In the genomic region with DNA sequence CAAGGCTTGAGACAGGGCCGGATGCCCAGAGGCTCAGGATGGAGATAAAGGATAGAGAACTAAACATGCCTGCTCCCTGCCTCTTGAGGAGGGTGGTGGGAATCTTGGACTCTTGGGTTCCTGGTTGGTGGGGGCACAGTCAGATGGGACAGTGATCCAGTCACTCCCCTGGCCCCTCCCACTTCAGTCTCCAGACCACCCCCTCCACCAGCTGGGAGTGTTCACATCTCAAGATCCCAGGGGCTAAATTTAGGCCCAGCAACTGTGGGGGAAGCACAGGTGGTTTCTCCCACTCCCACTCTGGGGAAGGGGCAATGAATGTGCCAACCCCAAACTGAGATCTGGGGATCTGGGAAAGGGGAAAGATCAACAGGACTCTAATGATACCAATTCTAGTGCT, we compare ENCODE assay signal across 11 mouse cellular contexts. TPM values are rescaled to one million over a fixed set of nuclear protein-coding genes. Genes with fewer than 3 reads are reported as not detected.
A peak's percentile ranks its signal among the peaks of the same experiment; 100 is the strongest.
DNase-seq lines count a peak whose midpoint lies in the region; ATAC-seq and TF ChIP-seq lines count a peak whose summit lies in the region.
"Had no signal": no experiment of that assay in that cellular context is flagged by ENCODE, and none has a peak within 500 bp of the region (broad histone marks: within the 10 kb centered on the region; RNA-seq: fewer than 3 reads in every experiment).

No protein-coding gene starts in this region.

- no peak for TF ChIP-seq CTCF in lung, postnatal 0 days (IDR thresholded peaks at IDR 0.05)

- H3K27me3 ChIP-seq in kidney, embryonic 14.5 days (ENCODE audit: control insufficient read depth, insufficient read depth, low read length): peaks cover 25% of the 10 kb centered on the region
- peaks cover 23% of the 10 kb centered on the region for H3K27me3 ChIP-seq in embryonic facial prominence, embryonic 11.5 days (ENCODE audit: control insufficient read depth, insufficient read depth, low read length)
- H3K27me3 ChIP-seq in intestine, embryonic 16.5 days (replicated peaks; ENCODE audit: control insufficient read depth, insufficient read depth, low read length): peaks cover 4% of the 10 kb centered on the region; the same call in 1 of the 2 replicates
- H3K27me3 ChIP-seq in lung, postnatal 0 days (replicated peaks; ENCODE audit: insufficient read depth, low read length): no peaks in the 10 kb centered on the region; the same call in 1 of the 2 replicates

- H3K27ac ChIP-seq in kidney, embryonic 14.5 days (ENCODE audit: low read depth, low read length): 0 out of 2 replicates have a peak overlapping the region, but pooled peaks have one; percentile 18
- 0 out of 2 replicates have a peak overlapping the region, but pooled peaks have one; percentile 8 for H3K27ac ChIP-seq in embryonic facial prominence, embryonic 11.5 days (replicated peaks; ENCODE audit: low read depth, low read length)
- H3K27ac ChIP-seq in intestine, embryonic 16.5 days (ENCODE audit: low read length): peak overlapping the region; percentile 96
- peak overlapping the region; percentile 97 for H3K27ac ChIP-seq in lung, postnatal 0 days (ENCODE audit: low read length)

- no peak for ATAC-seq in kidney, embryonic 14.5 days (ENCODE audit: low FRiP score, low TSS enrichment)
- ATAC-seq in embryonic facial prominence, embryonic 11.5 days (replicated peaks; ENCODE audit: insufficient number of reproducible peaks, low FRiP score, low TSS enrichment, low read depth): no peak
- ATAC-seq in intestine, embryonic 16.5 days: peak; percentile 14
- no peak for ATAC-seq in lung, postnatal 0 days

- WGBS in kidney, embryonic 14.5 days: 30% methylated on average over 1 of the region's 1 CpGs
- 23% methylated on average over 1 of the region's 1 CpGs for WGBS in embryonic facial prominence, embryonic 11.5 days
- 26% methylated on average over 1 of the region's 1 CpGs for WGBS in intestine, embryonic 16.5 days
- WGBS in lung, postnatal 0 days: 13% methylated on average over 1 of the region's 1 CpGs

- peaks cover 3% of the 10 kb centered on the region; the same call in 1 of the 2 replicates for H3K4me1 ChIP-seq in kidney, embryonic 14.5 days (ENCODE audit: control insufficient read depth, insufficient read depth, low read length)
- no peaks in the 10 kb centered on the region; the same call in 1 of the 2 replicates for H3K4me1 ChIP-seq in embryonic facial prominence, embryonic 11.5 days (ENCODE audit: control insufficient read depth, insufficient read depth, low read length)
- peaks cover 24% of the 10 kb centered on the region for H3K4me1 ChIP-seq in intestine, embryonic 16.5 days (ENCODE audit: control insufficient read depth, insufficient read depth, low read length)
- no peaks in the 10 kb centered on the region for H3K4me1 ChIP-seq in lung, postnatal 0 days (ENCODE audit: insufficient read depth, low read depth, low read length)

- H3K36me3 ChIP-seq in kidney, embryonic 14.5 days (ENCODE audit: control insufficient read depth, insufficient read depth, low read length): no peaks in the 10 kb centered on the region
- H3K36me3 ChIP-seq in embryonic facial prominence, embryonic 11.5 days (replicated peaks; ENCODE audit: control insufficient read depth, insufficient read depth, low read depth, low read length): no peaks in the 10 kb centered on the region
- no peaks in the 10 kb centered on the region for H3K36me3 ChIP-seq in intestine, embryonic 16.5 days (ENCODE audit: control insufficient read depth, insufficient read depth, low read length)
- no peaks in the 10 kb centered on the region for H3K36me3 ChIP-seq in lung, postnatal 0 days (ENCODE audit: insufficient read depth, low read length)

- no peaks in the 10 kb centered on the region for H3K9me3 ChIP-seq in kidney, embryonic 14.5 days (ENCODE audit: control insufficient read depth, low read length)
- H3K9me3 ChIP-seq in embryonic facial prominence, embryonic 11.5 days (replicated peaks; ENCODE audit: control insufficient read depth, low read length): no peaks in the 10 kb centered on the region
- no peaks in the 10 kb centered on the region for H3K9me3 ChIP-seq in intestine, embryonic 16.5 days (ENCODE audit: control insufficient read depth, low read length)
- H3K9me3 ChIP-seq in lung, postnatal 0 days (ENCODE audit: low read length): no peaks in the 10 kb centered on the region
- H3K9me3 ChIP-seq: megakaryocyte, embryonic 14.5 days had no signal

- H3K9ac ChIP-seq in kidney, embryonic 14.5 days (ENCODE audit: low read depth, low read length): no peak overlapping the region
- peak overlapping the region; percentile 9; the same call in 1 of the 2 replicates for H3K9ac ChIP-seq in embryonic facial prominence, embryonic 11.5 days (replicated peaks; ENCODE audit: low read length)
- H3K9ac ChIP-seq in intestine, embryonic 16.5 days (ENCODE audit: low read depth, low read length): peak overlapping the region; percentile 84
- H3K9ac ChIP-seq in lung, postnatal 0 days (replicated peaks; ENCODE audit: low read depth): 0 out of 2 replicates have a peak overlapping the region, but pooled peaks have one; percentile 23

- peak overlapping the region; percentile 33 for H3K4me2 ChIP-seq in kidney, embryonic 14.5 days (replicated peaks; ENCODE audit: low read depth, low read length)
- H3K4me2 ChIP-seq in embryonic facial prominence, embryonic 11.5 days (ENCODE audit: low read depth, low read length): peak overlapping the region; percentile 19; the same call in 1 of the 2 replicates
- H3K4me2 ChIP-seq in intestine, embryonic 16.5 days (ENCODE audit: low read depth, low read length): peak overlapping the region; percentile 57
- H3K4me2 ChIP-seq in lung, postnatal 0 days (replicated peaks; ENCODE audit: low read depth, low read length): peak overlapping the region; percentile 98

- peak overlapping the region; percentile 71 for H3K4me3 ChIP-seq in kidney, embryonic 14.5 days (ENCODE audit: low read length)
- peak overlapping the region; percentile 2; the same call in 1 of the 2 replicates for H3K4me3 ChIP-seq in embryonic facial prominence, embryonic 11.5 days (ENCODE audit: low read depth, low read length)
- H3K4me3 ChIP-seq in intestine, embryonic 16.5 days (ENCODE audit: low read length): peak overlapping the region; percentile 66
- H3K4me3 ChIP-seq in lung, postnatal 0 days (ENCODE audit: low read depth, low read length): peak overlapping the region; percentile 63

- DNase-seq in kidney, postnatal 10 days: no peak
- no peak for DNase-seq in embryonic facial prominence, embryonic 11.5 days (ENCODE audit: low spot score)
- DNase-seq in lung, postnatal 0 days (ENCODE audit: low spot score): no peak
- DNase-seq in thymus, postnatal 10 days (ENCODE audit: low spot score in 2 of 2): no peak
- no peak for DNase-seq in right cerebral cortex, adult 2 months (ENCODE audit: low spot score in 2 of 2)
- no peak for DNase-seq in gastrocnemius, postnatal 4 days (ENCODE audit: low spot score in 2 of 2)
- DNase-seq: adrenal gland, postnatal 25 days; gastrocnemius, postnatal 10 days had no signal

- no peak for TF ChIP-seq EP300 in lung, postnatal 0 days (IDR thresholded peaks at IDR 0.05)

RNA-seq across cellular contexts. Expression of gene Erbb3, which starts 1.3 kb away (rescaled TPM):
- 5.1 and 11.8 TPM in 2 replicates for polyA plus RNA-seq in kidney, embryonic 14.5 days (2014; fragmentation: Nextera tagmentation; extraction: Ambion mirVana)
- polyA plus RNA-seq in embryonic facial prominence, embryonic 11.5 days (2014; fragmentation: Nextera tagmentation; extraction: Ambion mirVana): 10.2 and 10.6 TPM in 2 replicates
- polyA plus RNA-seq in intestine, embryonic 16.5 days (2015; fragmentation: Nextera tagmentation; extraction: Ambion mirVana): 29.6 and 34.9 TPM in 2 replicates
- polyA plus RNA-seq in lung, postnatal 0 days (2015; fragmentation: Nextera tagmentation; extraction: Ambion mirVana): 21.4 and 22.6 TPM in 2 replicates
- 10 to 100 TPM; 18.0 to 19.0 TPM for total RNA-seq in gastrocnemius, postnatal 4 days (2021)

RNA-seq across cellular contexts. Expression of gene Pa2g4, which starts 22.3 kb away (rescaled TPM):
- polyA plus RNA-seq in kidney, embryonic 14.5 days (2014; fragmentation: Nextera tagmentation; extraction: Ambion mirVana): 237 and 254 TPM in 2 replicates
- polyA plus RNA-seq in embryonic facial prominence, embryonic 11.5 days (2014; fragmentation: Nextera tagmentation; extraction: Ambion mirVana): 268 and 270 TPM in 2 replicates
- 171 and 196 TPM in 2 replicates for polyA plus RNA-seq in intestine, embryonic 16.5 days (2015; fragmentation: Nextera tagmentation; extraction: Ambion mirVana)
- 64.2 and 66.5 TPM in 2 replicates for polyA plus RNA-seq in lung, postnatal 0 days (2015; fragmentation: Nextera tagmentation; extraction: Ambion mirVana)
- total RNA-seq in gastrocnemius, postnatal 4 days (2021): 10 to 100 TPM; 84.8 to 91.4 TPM

RNA-seq across cellular contexts. Expression of gene Rps26, which starts 38.4 kb away (rescaled TPM):
- polyA plus RNA-seq in kidney, embryonic 14.5 days (2014; fragmentation: Nextera tagmentation; extraction: Ambion mirVana): 1,019 and 1,352 TPM in 2 replicates
- 765 and 782 TPM in 2 replicates for polyA plus RNA-seq in embryonic facial prominence, embryonic 11.5 days (2014; fragmentation: Nextera tagmentation; extraction: Ambion mirVana)
- 580 and 624 TPM in 2 replicates for polyA plus RNA-seq in intestine, embryonic 16.5 days (2015; fragmentation: Nextera tagmentation; extraction: Ambion mirVana)
- polyA plus RNA-seq in lung, postnatal 0 days (2015; fragmentation: Nextera tagmentation; extraction: Ambion mirVana): 459 and 465 TPM in 2 replicates
- 100 to 1,000 TPM; 757 to 856 TPM for total RNA-seq in gastrocnemius, postnatal 4 days (2021)

RNA-seq across cellular contexts. Expression of gene Rpl41, which starts 39.0 kb away (rescaled TPM):
- polyA plus RNA-seq in kidney, embryonic 14.5 days (2014; fragmentation: Nextera tagmentation; extraction: Ambion mirVana): 4,683 and 5,796 TPM in 2 replicates
- polyA plus RNA-seq in embryonic facial prominence, embryonic 11.5 days (2014; fragmentation: Nextera tagmentation; extraction: Ambion mirVana): 3,098 and 3,409 TPM in 2 replicates
- 3,191 and 3,364 TPM in 2 replicates for polyA plus RNA-seq in intestine, embryonic 16.5 days (2015; fragmentation: Nextera tagmentation; extraction: Ambion mirVana)
- polyA plus RNA-seq in lung, postnatal 0 days (2015; fragmentation: Nextera tagmentation; extraction: Ambion mirVana): 2,921 and 3,267 TPM in 2 replicates
- 1,000 to 10,000 TPM; 2,741 to 3,076 TPM for total RNA-seq in gastrocnemius, postnatal 4 days (2021)

RNA-seq across cellular contexts. Expression of gene Zc3h10, which starts 40.6 kb away (rescaled TPM):
- 11.3 and 13.5 TPM in 2 replicates for polyA plus RNA-seq in kidney, embryonic 14.5 days (2014; fragmentation: Nextera tagmentation; extraction: Ambion mirVana)
- polyA plus RNA-seq in embryonic facial prominence, embryonic 11.5 days (2014; fragmentation: Nextera tagmentation; extraction: Ambion mirVana): 13.6 and 15.0 TPM in 2 replicates
- polyA plus RNA-seq in intestine, embryonic 16.5 days (2015; fragmentation: Nextera tagmentation; extraction: Ambion mirVana): 13.3 and 13.6 TPM in 2 replicates
- polyA plus RNA-seq in lung, postnatal 0 days (2015; fragmentation: Nextera tagmentation; extraction: Ambion mirVana): 13.6 and 15.3 TPM in 2 replicates
- total RNA-seq in gastrocnemius, postnatal 4 days (2021): 1 to 10 TPM; 6.7 to 9.9 TPM

Comparison
In these comparisons a context has a peak if more than half of its experiments do, and no peak if none do; other contexts are left out.
1. H3K27ac ChIP-seq: peak in every context shown above with its lines; median percentile 97 in lung, postnatal 0 days; 96 in intestine, embryonic 16.5 days; 18 in kidney, embryonic 14.5 days; 8 in embryonic facial prominence, embryonic 11.5 days.
2. H3K4me2 ChIP-seq: peak in every context shown above with its lines; median percentile 98 in lung, postnatal 0 days; 57 in intestine, embryonic 16.5 days; 33 in kidney, embryonic 14.5 days; 19 in embryonic facial prominence, embryonic 11.5 days.
3. H3K4me3 ChIP-seq: peak in every context shown above with its lines; median percentile 71 in kidney, embryonic 14.5 days; 66 in intestine, embryonic 16.5 days; 63 in lung, postnatal 0 days; 2 in embryonic facial prominence, embryonic 11.5 days.